Mouse (Mus musculus) small intestine, adult 2 months (tissue): ENCODE results near the gene Eef1akmt3.
"Not testable (repeated sequence)": the region's sequence is repeated elsewhere in the genome, so short reads cannot be mapped to it uniquely, and the experiment has no call there.

Experiments
- CTCF ChIP-seq: fragments of 200-500 bp; IDR thresholded peaks from 2 replicates; pipeline ENCODE4 v1.5.1; 2012; ENCODE audit warnings: low read depth, mild to moderate bottlenecking, control low read depth, inconsistent platforms, low read length, moderate library complexity, mixed read lengths; ENCODE audit not compliant: insufficient replicate concordance, insufficient read length; ENCODE audit errors: extremely low read depth
- POLR2A ChIP-seq: fragments of 200-500 bp; IDR thresholded peaks from 2 replicates; pipeline ENCODE4 v1.6.1; 2012; ENCODE audit warnings: low read depth, mild to moderate bottlenecking, control low read depth, inconsistent platforms, low read length, moderate library complexity

DNA sequence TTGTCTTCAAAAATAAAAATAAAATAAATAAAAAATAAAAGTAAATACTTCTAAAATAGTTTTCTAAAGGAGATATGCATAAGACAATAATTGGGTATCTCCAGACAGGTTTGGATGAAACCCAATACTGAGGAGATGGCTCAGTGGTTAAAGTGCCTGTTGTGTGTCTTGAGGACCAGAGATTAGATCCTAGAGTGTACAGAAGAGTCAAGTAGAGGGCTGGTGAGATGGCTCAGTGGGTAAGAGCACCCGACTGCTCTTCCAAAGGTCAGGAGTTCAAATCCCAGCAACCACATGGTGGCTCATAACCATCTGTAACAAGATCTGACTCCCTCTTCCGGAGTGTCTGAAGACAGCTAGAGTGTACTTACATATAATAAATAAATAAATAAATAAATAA, 31.7 kb upstream of the Eef1akmt3 start:
- TF ChIP-seq CTCF, POLR2A: not testable (repeated sequence)
